In the genomic region with DNA sequence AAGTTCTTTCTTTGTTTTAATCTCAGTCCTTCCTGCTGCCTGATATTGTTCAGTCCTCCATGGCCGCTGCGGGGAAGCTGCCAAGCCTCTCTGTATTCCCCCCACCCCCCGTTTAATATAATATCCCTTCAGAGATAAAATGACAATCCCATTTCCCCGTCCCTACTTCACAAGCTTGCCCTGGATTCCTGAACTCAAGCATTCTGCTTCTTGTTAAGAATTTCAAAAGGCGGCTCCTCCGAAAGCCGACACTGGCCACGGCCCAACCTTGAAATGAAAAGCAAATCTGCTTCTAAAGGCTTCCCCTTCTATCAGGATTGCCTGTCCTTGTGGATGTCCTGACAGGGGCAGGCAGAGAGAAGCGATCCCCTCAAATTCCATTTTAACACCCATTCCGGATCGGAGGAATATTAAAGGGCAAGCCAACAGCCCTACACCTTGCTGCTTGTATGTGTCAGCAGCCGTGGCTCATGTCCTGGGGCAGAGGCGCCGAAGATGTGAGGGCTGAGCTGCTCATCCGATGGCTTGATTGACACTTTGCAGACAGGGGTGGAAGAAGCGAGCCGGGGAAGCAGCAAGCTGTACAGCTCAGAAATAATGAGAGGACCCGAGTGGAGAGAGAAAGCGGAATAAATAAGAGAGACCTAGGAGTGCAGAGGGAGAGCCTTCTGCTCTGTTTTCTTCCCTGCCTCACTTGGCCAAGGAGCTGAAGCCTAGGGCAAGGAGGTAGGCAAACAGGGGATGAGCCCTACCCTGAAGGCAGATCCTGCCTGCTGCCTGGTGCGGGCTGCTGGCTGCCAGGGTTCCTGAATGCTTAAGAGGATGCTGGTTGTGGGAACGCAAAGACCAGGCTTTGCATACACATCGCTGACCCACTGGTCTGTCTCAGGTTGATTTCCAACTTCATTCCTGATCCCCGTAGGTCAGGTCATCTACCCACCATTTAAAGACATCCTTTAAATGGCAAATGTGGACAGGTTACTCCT, we compare ENCODE assay signal across 9 mouse cellular contexts. TPM values are rescaled to one million over a fixed set of nuclear protein-coding genes. Genes with fewer than 3 reads are reported as not detected.
A peak's percentile ranks its signal among the peaks of the same experiment; 100 is the strongest.
DNase-seq lines count a peak whose midpoint lies in the region; ATAC-seq and TF ChIP-seq lines count a peak whose summit lies in the region.
"Had no signal": no experiment of that assay in that cellular context is flagged by ENCODE, and none has a peak within 500 bp of the region (broad histone marks: within the 10 kb centered on the region; RNA-seq: fewer than 3 reads in every experiment).

No protein-coding gene starts in this region.

- 20% methylated on average over 23 of the region's 23 CpGs for WGBS in lung, postnatal 0 days
- WGBS in intestine, embryonic 14.5 days, result 23% methylated on average over 23 of the region's 23 CpGs
- WGBS in stomach, embryonic 14.5 days, result 25% methylated on average over 23 of the region's 23 CpGs

- H3K36me3 ChIP-seq in lung, postnatal 0 days (ENCODE audit: insufficient read depth, low read length), result no peaks in the 10 kb centered on the region
- H3K36me3 ChIP-seq in intestine, embryonic 14.5 days (ENCODE audit: control insufficient read depth, insufficient read depth, low read length), result no peaks in the 10 kb centered on the region
- H3K36me3 ChIP-seq in stomach, embryonic 14.5 days (ENCODE audit: control insufficient read depth, insufficient read depth, low read length), result no peaks in the 10 kb centered on the region

- peak overlapping the region; percentile 42 for H3K4me2 ChIP-seq in lung, postnatal 0 days (replicated peaks; ENCODE audit: low read depth, low read length)
- H3K4me2 ChIP-seq in intestine, embryonic 14.5 days (ENCODE audit: low read length), result peak overlapping the region; percentile 21; the same call in 1 of the 2 replicates
- 0 out of 2 replicates have a peak overlapping the region, but pooled peaks have one; percentile 11 for H3K4me2 ChIP-seq in stomach, embryonic 14.5 days (replicated peaks; ENCODE audit: low read depth, low read length)

- TF ChIP-seq CTCF in lung, postnatal 0 days (IDR thresholded peaks at IDR 0.05), result no peak

- no peaks in the 10 kb centered on the region for H3K9me3 ChIP-seq in lung, postnatal 0 days (ENCODE audit: low read length)
- no peaks in the 10 kb centered on the region for H3K9me3 ChIP-seq in intestine, embryonic 14.5 days (ENCODE audit: control insufficient read depth, low read length)
- H3K9me3 ChIP-seq in stomach, embryonic 14.5 days (ENCODE audit: control insufficient read depth, low read depth, low read length), result no peaks in the 10 kb centered on the region

- no peak for TF ChIP-seq EP300 in lung, postnatal 0 days (IDR thresholded peaks at IDR 0.05)

- DNase-seq in adrenal gland, postnatal 14 days, result peak; percentile 28
- no peak for DNase-seq in adrenal gland, adult 8-10 months
- DNase-seq in lung, postnatal 0 days (ENCODE audit: low spot score), result no peak
- DNase-seq in lung, postnatal 4 days, result no peak
- DNase-seq in intestine, embryonic 14.5 days (ENCODE audit: low spot score), result no peak
- no peak for DNase-seq in thymus, postnatal 25 days
- DNase-seq in thymus, postnatal 10 days (ENCODE audit: low spot score in 2 of 2), result no peak

- H3K4me1 ChIP-seq in lung, postnatal 0 days (ENCODE audit: insufficient read depth, low read depth, low read length), result peaks cover 14% of the 10 kb centered on the region; the same call in 1 of the 2 replicates
- peaks cover 18% of the 10 kb centered on the region for H3K4me1 ChIP-seq in intestine, embryonic 14.5 days (replicated peaks; ENCODE audit: control insufficient read depth, insufficient read depth, low read length)
- H3K4me1 ChIP-seq in stomach, embryonic 14.5 days (ENCODE audit: control insufficient read depth, insufficient read depth, low read length), result peaks cover 38% of the 10 kb centered on the region

- ATAC-seq in lung, postnatal 0 days, result no peak
- ATAC-seq in intestine, embryonic 14.5 days (replicated peaks; ENCODE audit: low FRiP score, low TSS enrichment, low read depth), result no peak
- ATAC-seq in stomach, embryonic 14.5 days (ENCODE audit: insufficient number of reproducible peaks, insufficient read depth, low FRiP score, low read depth), result no peak

- H3K27me3 ChIP-seq in lung, postnatal 0 days (replicated peaks; ENCODE audit: insufficient read depth, low read length), result no peaks in the 10 kb centered on the region
- H3K27me3 ChIP-seq in intestine, embryonic 14.5 days (replicated peaks; ENCODE audit: control insufficient read depth, insufficient read depth, low read length), result peaks cover 15% of the 10 kb centered on the region; the same call in 1 of the 2 replicates
- peaks cover 6% of the 10 kb centered on the region; the same call in 1 of the 2 replicates for H3K27me3 ChIP-seq in stomach, embryonic 14.5 days (ENCODE audit: control insufficient read depth, insufficient read depth, low read length)

- H3K9ac ChIP-seq in lung, postnatal 0 days (replicated peaks; ENCODE audit: low read depth), result no peak overlapping the region
- H3K9ac ChIP-seq in intestine, embryonic 14.5 days (ENCODE audit: low read length), result no peak overlapping the region
- H3K9ac ChIP-seq in stomach, embryonic 14.5 days (replicated peaks; ENCODE audit: low read depth, low read length), result no peak overlapping the region

- H3K4me3 ChIP-seq in lung, postnatal 0 days (ENCODE audit: low read depth, low read length), result peak overlapping the region; percentile 14
- H3K4me3 ChIP-seq in intestine, embryonic 14.5 days (ENCODE audit: low read depth, low read length), result no peak overlapping the region
- H3K4me3 ChIP-seq in stomach, embryonic 14.5 days (ENCODE audit: low read depth, low read length), result no peak overlapping the region

- no peak overlapping the region for H3K27ac ChIP-seq in lung, postnatal 0 days (ENCODE audit: low read length)
- H3K27ac ChIP-seq in intestine, embryonic 14.5 days (ENCODE audit: low read depth), result no peak overlapping the region
- H3K27ac ChIP-seq in stomach, embryonic 14.5 days (ENCODE audit: low read length), result no peak overlapping the region
- H3K27ac ChIP-seq: kidney, postnatal 0 days had no signal

RNA-seq across cellular contexts. Expression of gene Pipox, which starts 3.2 kb away (rescaled TPM):
- total RNA-seq in adrenal gland, postnatal 14 days (2021), result 3.7 and 21.3 TPM in 2 replicates
- 1 to 10 TPM in 2 of 4 experiments, under 1 TPM in 2; 0.89 to 2.4 (median 1.5) TPM for total RNA-seq in adrenal gland, adult 8-10 months (2022)
- 0.23 and 0.40 TPM in 2 replicates for polyA plus RNA-seq in lung, postnatal 0 days (2015; fragmentation: Nextera tagmentation; extraction: Ambion mirVana)
- 8.3 and 9.2 TPM in 2 replicates for polyA plus RNA-seq in intestine, embryonic 14.5 days (2014; fragmentation: Nextera tagmentation; extraction: Ambion mirVana)
- 13.4 and 14.2 TPM in 2 replicates for polyA plus RNA-seq in stomach, embryonic 14.5 days (2014; fragmentation: Nextera tagmentation; extraction: Ambion mirVana)

RNA-seq across cellular contexts. Expression of gene Sez6, which starts 33.5 kb away (rescaled TPM):
- 3.5 and 3.8 TPM in 2 replicates for total RNA-seq in adrenal gland, postnatal 14 days (2021)
- total RNA-seq in adrenal gland, adult 8-10 months (2022), result 1 to 10 TPM; 3.1 to 6.8 (median 4.0) TPM
- polyA plus RNA-seq in lung, postnatal 0 days (2015; fragmentation: Nextera tagmentation; extraction: Ambion mirVana), result 0.04 and 0.06 TPM in 2 replicates
- 1.0 and 1.4 TPM in 2 replicates for polyA plus RNA-seq in intestine, embryonic 14.5 days (2014; fragmentation: Nextera tagmentation; extraction: Ambion mirVana)
- polyA plus RNA-seq in stomach, embryonic 14.5 days (2014; fragmentation: Nextera tagmentation; extraction: Ambion mirVana), result 2.1 and 3.0 TPM in 2 replicates
